Mouse (Mus musculus) C2C12 (cell line): ENCODE data around the gene Tpcn1.

Source experiments
- CEBPB ChIP-seq: IDR thresholded peaks from one replicate; pipeline ENCODE4 v1.6.1; 2011; ENCODE audit warnings: low read depth, mild to moderate bottlenecking, control low read depth, moderate library complexity
- CTCF ChIP-seq: IDR thresholded peaks from one replicate; pipeline ENCODE4 v1.5.1; 2011; ENCODE audit not compliant: control insufficient read depth, insufficient read depth, insufficient read length
- MYOG ChIP-seq: IDR thresholded peaks from one replicate; pipeline ENCODE4 v1.6.1; 2011; ENCODE audit not compliant: control insufficient read depth, insufficient read length; ENCODE audit errors: extremely low read depth

GRCm38 (mm10) chr5:120514754-120515153, 73.7 kb downstream of the Tpcn1 start:
- TF ChIP-seq MYOG (no peak), CEBPB (no peak), CTCF (no peak)
